Mouse (Mus musculus) cortical plate, adult 2 months (tissue): ENCODE results near the gene Myl9.

Experiments
- CTCF ChIP-seq: fragments of 200-500 bp; IDR thresholded peaks from 2 replicates; pipeline ENCODE4 v1.5.1; 2011; ENCODE audit warnings: mild to moderate bottlenecking, control low read depth, low read length; ENCODE audit not compliant: insufficient read depth; ENCODE audit errors: extremely low read depth
- POLR2A ChIP-seq: fragments of 200-500 bp; IDR thresholded peaks from 2 replicates; pipeline ENCODE4 v1.6.1; 2011; ENCODE audit warnings: mild to moderate bottlenecking, low read length, control low read depth; ENCODE audit not compliant: insufficient read depth; ENCODE audit errors: extremely low read depth

GRCm38 (mm10) chr2:156744414-156744813 is 30.8 kb upstream of the Myl9 start:
- TF ChIP-seq CTCF = no peak
- no peak for TF ChIP-seq POLR2A
